Mouse (Mus musculus) bone marrow, adult 2 months (tissue): Measurements from ENCODE around the gene Hist2h4. TPM values are rescaled to one million over a fixed set of nuclear protein-coding genes. Genes with fewer than 3 reads are reported as not detected.
A peak's percentile ranks its signal among the peaks of the same experiment; 100 is the strongest.
"Not testable (repeated sequence)": the region's sequence is repeated elsewhere in the genome, so short reads cannot be mapped to it uniquely, and the experiment has no call there.

Experiments used
- H3K27ac ChIP-seq: fragments of 200-500 bp; 2 replicates; pipeline ENCODE4 v1.5.1; 2012; ENCODE audit warnings: low read depth, mild to moderate bottlenecking, control low read depth, inconsistent platforms, low read length; ENCODE audit not compliant: control insufficient read depth, poor library complexity, insufficient read depth
- H3K4me1 ChIP-seq: fragments of 200-500 bp; 2 replicates; pipeline ENCODE4 v1.6.1; 2011; ENCODE audit warnings: low read length; ENCODE audit not compliant: control insufficient read depth, insufficient read depth
- H3K4me3 ChIP-seq: fragments of 200-500 bp; replicated peaks from 2 replicates; pipeline ENCODE3; 2011; ENCODE audit warnings: mild to moderate bottlenecking, low read depth, low read length, control low read depth; ENCODE audit not compliant: control insufficient read depth
- CTCF ChIP-seq: fragments of 200-500 bp; IDR thresholded peaks from 2 replicates; pipeline ENCODE4 v1.5.1; 2011; ENCODE audit warnings: low read length, control low read depth; ENCODE audit not compliant: control insufficient read depth, insufficient read depth
- POLR2A ChIP-seq: fragments of 200-500 bp; IDR thresholded peaks from 2 replicates; pipeline ENCODE4 v1.6.1; 2011; ENCODE audit warnings: low read depth, mild to moderate bottlenecking, control low read depth, low read length, borderline replicate concordance; ENCODE audit not compliant: control insufficient read depth
- WGBS: fragments of 180-500 bp; shearing (Covaris S2); methylation state at CpG from one replicate; pipeline ENCODE4 v1.1.7; 2018; 5-methylcytosine and 5-hydroxymethylcytosine counted together
- polyA plus RNA-seq: library from polyadenylated mRNA; stranded (reverse); fragments of >200 nt; gene quantifications from 2 replicates; pipeline ENCODE4 v1.2.4, GENCODE M21; 2011; ENCODE audit warnings: low replicate concordance; ENCODE audit not compliant: missing spikeins, insufficient read depth, insufficient read length

The Hist2h4 gene
- polyA plus RNA-seq, 1 experiment = 31.8 TPM

DNA sequence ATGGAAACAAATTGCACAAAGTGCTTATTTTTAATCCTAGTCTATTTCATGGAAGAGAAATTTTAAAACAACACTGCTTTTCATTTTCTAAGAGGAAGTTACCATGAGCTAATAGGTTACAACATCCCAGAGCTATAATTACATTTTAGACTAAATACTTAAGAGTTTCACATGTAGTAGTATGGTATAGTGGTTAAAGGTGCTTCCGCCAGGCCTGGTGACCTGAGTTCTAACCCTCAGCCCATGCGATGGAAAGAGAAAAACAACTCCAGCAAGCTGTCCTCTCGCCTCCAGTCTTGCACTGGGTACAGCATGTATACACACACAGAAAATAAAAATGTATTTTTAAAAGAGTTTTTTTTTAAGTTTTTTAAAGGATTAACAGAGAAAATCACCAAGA lies 11.3 kb downstream of the Hist2h4 start:
- Histone ChIP-seq H3K4me1 (peaks cover 3% of the 10 kb centered on the region), H3K27ac (no peak overlapping the region; the same call in 1 of the 2 replicates)
- WGBS = 37% methylated on average over 3 of the region's 3 CpGs

GRCm38 (mm10) chr3:96250890-96251289 lies 12.2 kb downstream of the Hist2h4 start:
- H3K4me1 ChIP-seq = peaks cover 3% of the 10 kb centered on the region
- no peak for TF ChIP-seq POLR2A
- TF ChIP-seq CTCF = no peak
- H3K27ac ChIP-seq = peak overlapping the region; percentile 40; the same call in 1 of the 2 replicates
- H3K4me3 ChIP-seq = no peak overlapping the region
- 77% methylated on average over 3 of the region's 3 CpGs for WGBS

More for the DNA sequence above, 11.3 kb downstream of the Hist2h4 start:
- no peak for TF ChIP-seq POLR2A
- no peak for TF ChIP-seq CTCF
- H3K4me3 ChIP-seq = no peak overlapping the region

- H3K27ac ChIP-seq = peak overlapping the region; percentile 69; the same call in 1 of the 2 replicates
- H3K4me3 ChIP-seq = peak overlapping the region; percentile 12
- no peak for TF ChIP-seq POLR2A
- TF ChIP-seq CTCF = no peak
- peaks cover 4% of the 10 kb centered on the region for H3K4me1 ChIP-seq
- WGBS = 86% methylated on average over 4 of the region's 4 CpGs
Measured at GRCm38 (mm10) chr3:96249034-96249345, 14.1 kb downstream of the Hist2h4 start.

DNA sequence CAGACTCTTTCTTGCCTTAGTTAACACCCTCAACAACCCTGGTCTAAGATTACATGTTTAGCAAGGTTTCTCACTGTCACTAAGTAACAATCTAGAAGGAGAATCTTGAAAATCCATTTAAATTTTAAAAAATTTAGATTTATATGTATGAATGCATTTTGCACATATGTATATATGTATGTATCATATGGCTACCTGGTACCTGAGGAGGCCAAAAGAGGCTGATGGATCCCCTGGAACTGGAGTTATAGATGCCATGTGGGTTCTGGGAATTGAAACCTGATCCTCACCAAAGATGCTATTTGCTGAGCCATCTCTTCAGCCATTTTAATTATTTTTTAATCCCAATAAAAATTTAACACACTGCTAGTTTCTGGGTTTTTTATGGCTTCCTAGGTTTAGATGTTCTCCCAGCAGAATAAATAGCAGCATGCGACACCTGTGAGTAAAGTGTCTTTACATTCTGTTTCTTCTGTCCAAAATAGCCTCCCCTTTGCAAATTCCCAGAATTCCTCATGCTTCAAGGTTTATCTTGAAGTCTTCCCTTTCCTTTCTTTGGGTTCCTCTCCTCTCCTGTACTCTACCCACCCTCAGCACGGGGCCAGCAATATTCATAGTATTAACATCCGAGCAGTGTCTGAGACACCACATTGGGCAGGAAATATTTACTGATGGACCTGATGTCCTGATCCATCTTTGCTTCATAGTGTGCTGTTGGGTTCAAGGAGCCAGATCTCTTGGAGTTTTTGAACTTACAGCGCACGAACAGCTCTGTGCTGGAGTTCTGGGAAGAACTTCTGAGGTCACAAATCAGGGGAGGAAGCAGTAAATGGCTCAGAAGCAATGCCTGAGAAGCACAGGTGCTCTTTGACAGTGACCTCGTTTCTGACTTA lies 14.7 kb downstream of the Hist2h4 start:
- WGBS = 65% methylated on average over 6 of the region's 6 CpGs
- Histone ChIP-seq H3K27ac (peak overlapping the region; percentile 69), H3K4me3 (peak overlapping the region; percentile 50), H3K4me1 (peaks cover 7% of the 10 kb centered on the region)
- TF ChIP-seq POLR2A = no peak
- TF ChIP-seq CTCF = no peak

DNA sequence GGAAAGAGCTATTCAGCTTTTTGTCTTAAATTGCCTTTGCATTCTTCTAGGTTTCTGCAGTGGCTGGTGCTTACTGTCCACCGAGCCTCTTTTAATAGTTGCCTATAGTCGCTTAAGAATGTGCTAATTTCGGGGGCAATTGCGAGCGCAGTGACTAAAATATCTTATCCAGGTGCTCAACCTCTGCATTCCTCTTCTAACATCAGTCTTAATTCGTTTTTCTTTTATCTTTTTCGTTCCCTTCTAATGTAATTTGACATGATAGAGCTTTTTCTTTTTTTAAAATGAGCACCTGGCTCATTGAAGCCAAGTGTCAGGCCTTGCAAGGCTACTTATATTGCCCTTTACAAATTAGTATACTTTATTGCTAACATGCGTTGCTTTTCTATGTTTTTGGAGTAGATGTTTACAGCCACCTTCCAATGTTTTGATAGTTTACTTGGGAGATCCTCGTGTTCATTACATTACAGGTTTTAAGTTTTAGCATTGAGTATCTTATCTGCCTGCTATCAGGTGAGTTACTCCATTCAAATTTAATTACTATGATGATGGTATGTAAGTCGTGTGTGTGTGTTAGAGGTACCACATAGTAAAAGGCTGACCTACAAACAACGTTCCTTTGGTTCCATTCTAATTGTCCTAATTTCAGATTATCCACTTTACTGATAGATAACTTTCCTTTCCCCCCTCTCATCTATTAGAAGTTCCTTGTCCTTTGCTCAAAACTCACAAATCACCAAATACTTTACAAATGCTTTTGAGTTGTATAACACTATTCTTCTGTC lies 15.6 kb downstream of the Hist2h4 start:
- Histone ChIP-seq H3K27ac (peak overlapping the region; percentile 88), H3K4me3 (peak overlapping the region; percentile 60), H3K4me1 (peaks cover 7% of the 10 kb centered on the region)
- 15% methylated on average over 11 of the region's 11 CpGs for WGBS
- no peak for TF ChIP-seq POLR2A

DNA sequence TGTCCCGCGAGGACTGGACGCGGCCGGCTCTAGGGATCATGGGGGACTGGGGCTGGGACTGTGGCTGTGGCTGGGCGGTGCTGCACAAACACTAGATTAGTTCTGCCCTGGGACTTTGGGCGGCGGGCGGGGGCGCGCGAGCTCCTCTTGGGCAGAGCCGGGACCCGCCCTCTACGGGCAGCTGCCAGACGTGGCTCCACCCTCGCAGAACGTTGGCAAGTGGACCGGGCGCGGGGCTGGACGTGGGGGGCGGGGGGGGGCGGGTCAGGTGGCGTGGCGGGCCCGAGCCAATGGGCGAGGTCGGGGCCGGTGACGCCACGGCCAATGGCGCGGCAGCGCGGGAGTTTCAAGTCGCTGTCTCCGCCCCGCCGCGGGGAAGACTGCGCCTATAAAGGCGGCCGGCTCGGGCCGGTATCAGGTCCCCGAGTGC lies 16.7 kb downstream of the Hist2h4 start, which contains the start of gene Hist2h3c1:
Gene Hist2h3c1 (plus strand): TSS at position 259 of the 430 bp plus-strand sequence.
- WGBS = 0% methylated on average over 9 of the region's 47 CpGs
- peak within 1 kb of the TSS; percentile 60 for H3K4me3 ChIP-seq
- H3K27ac ChIP-seq = peak within 1 kb of the TSS; percentile 88
- not testable (repeated sequence) for H3K4me1 ChIP-seq

DNA sequence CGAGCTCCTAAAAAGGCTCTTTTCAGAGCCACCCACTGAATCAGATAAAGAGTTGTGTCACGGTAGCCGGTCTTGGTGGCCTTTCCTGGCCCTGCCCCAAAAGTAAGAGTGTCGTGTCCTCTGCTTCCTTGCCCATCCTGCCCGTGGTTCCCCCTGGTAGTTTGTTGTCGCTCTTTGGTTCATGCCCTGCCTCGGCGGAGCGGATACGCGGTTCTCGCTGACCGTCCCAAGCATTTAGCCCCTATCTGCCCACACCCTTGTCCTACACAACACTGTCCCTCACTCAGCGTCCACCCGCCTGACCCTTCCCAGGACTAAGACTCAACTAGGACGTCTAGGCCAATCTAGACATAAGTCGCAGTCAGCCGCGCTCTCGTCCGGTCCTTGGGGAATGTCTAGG lies 17.1 kb downstream of the Hist2h4 start:
- TF ChIP-seq POLR2A = peak; percentile 48; the same call in 1 of the 2 replicates
- Histone ChIP-seq H3K4me3 (peak overlapping the region; percentile 53), H3K27ac (peak overlapping the region; percentile 81)
- not testable (repeated sequence) for H3K4me1 ChIP-seq
- WGBS = under 1% methylated on average over 11 of the region's 21 CpGs

DNA sequence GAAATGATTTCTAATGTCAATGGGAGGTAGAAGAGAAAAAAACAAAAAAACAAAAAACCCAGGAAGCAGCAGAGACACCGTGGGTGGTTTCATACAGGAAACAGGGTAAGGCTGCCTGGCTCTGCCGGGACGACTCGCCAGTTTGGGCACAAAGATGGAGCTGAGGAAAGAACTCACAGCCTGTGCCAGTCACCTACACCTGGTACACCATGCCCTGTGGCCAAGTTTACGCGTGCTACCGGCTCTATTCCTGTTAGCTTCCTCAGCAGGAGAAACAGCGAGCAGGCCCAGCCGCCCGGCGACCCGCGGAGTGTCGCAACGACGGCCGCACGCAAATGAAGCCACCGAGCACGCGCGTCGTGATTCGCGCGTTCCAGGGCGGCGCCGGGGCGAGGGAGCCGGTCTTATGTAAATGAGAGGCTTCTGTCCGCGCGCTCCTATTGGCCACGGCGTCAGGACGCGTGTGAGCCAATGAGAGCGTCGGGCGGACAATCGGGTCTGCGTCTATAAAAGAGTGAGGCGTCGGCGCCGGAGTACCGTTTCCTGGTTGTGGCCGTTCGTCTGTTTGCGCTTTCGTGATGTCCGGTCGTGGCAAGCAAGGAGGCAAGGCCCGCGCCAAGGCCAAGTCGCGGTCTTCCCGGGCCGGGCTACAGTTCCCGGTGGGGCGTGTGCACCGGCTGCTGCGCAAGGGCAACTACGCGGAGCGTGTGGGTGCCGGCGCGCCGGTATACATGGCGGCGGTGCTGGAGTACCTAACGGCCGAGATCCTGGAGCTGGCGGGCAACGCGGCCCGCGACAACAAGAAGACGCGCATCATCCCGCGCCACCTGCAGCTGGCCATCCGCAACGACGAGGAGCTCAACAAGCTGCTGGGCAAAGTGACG lies 17.9 kb downstream of the Hist2h4 start, which contains the start of gene Hist2h2aa1:
Gene Hist2h2aa1 (plus strand): TSS at position 495 of the 884 bp plus-strand sequence.
- H3K27ac ChIP-seq = peak within 1 kb of the TSS; percentile 98
- H3K4me1 ChIP-seq = not testable (repeated sequence)
- H3K4me3 ChIP-seq = peak within 1 kb of the TSS; percentile 82
- WGBS = 0% methylated on average over 43 of the region's 88 CpGs
- TF ChIP-seq POLR2A = peak; percentile 55
